Mouse (Mus musculus): Measurements from ENCODE around the gene Nudt8. TPM values are rescaled to one million over a fixed set of nuclear protein-coding genes. Genes with fewer than 3 reads are reported as not detected.

Nudt8 gene
- polyA plus RNA-seq (2014; fragmentation: Illumina TruSeq; extraction: RNeasy Lipid Tissue Mini Kit (QIAGEN cat#74804); ENCODE audit: low read depth, low replicate concordance) = not detected

DNA sequence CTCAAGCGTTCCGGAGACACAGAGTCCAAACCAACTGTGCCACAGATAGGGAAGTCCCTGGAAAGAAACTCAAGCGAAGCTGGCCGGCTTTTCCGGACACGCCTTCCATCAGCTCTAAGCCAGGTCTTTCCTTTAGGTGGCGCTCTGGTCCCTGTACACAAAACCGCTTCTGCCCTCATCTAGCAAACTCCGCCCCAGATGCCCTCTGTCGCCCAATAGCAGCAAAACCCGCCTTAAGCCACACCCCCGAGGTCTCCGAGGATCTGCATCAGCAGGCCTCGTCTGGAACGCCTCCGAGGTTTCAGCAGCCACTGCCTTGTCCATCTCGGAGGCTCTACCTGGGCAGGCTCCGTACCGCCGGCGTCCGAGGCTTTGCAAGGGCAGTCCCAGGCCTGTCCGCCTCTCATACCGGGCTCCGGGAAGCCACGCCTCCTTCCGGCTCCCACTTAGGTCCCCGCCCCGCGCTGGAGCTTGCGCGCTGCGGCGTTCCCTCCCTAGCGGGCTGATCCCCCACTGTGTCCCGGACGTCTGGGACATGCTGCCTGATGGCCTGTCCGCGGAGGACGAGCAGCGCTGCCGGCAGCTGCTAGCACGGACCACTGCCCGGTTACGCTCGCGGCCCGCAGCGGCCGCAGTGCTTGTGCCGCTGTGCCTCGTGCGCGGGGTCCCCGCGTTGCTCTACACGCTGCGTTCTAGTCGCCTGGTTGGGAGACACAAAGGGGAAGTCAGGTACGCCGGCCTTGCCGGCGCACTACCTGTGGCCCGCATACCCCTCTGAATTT lies at the start of gene Nudt8, which contains the start of gene Gm49405:
TSS of gene Nudt8 (plus strand) at position 462 of the 782 bp plus-strand sequence.
TSS of gene Gm49405 (plus strand) at position 508 of the 782 bp plus-strand sequence.

DNA sequence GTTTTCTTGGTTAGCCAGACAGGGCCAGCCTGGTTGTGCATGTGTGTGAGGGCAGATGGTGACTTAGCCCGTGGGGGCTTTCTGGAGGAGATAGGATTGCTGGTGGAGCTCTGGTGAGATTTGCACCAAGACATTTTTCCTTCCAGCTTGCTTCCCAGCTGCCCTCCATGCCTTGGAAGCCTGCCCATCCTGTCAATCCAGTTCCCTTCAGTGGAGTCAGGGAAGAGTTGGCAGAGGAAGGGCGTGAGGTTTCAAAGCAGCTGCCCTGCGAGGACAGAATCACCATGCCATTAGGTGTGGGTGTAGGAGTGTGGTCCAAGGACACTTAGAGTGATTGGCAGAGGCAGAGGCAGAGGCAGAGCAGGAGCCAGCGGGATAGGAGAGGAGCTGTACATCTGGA lies 41.9 kb upstream of the Nudt8 start, which contains the start of gene Aldh3b3:
TSS of gene Aldh3b3 (plus strand) at position 176 of the 400 bp plus-strand sequence.

DNA sequence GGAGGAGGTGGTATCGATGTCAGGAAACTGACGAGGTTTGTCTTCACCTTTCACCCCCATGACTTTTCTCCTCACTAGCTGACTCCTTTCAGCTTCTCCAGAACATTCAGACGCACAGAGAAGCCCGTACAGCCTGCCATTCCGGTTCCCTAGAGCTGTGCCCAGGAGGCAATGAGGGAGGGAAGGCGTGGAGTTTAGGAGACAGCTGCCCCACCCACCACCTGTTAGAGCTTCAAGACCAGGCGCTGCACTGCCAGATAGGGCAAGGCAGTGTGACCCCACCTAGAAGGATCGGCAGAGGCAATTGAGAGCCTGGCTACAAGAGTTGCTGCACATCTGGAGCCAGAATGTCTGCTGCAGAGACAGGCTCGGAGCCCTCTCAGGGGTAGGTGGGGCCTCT lies 28.2 kb upstream of the Nudt8 start, which contains the start of gene Aldh3b2:
TSS of gene Aldh3b2 (plus strand) at position 100 of the 400 bp plus-strand sequence.

DNA sequence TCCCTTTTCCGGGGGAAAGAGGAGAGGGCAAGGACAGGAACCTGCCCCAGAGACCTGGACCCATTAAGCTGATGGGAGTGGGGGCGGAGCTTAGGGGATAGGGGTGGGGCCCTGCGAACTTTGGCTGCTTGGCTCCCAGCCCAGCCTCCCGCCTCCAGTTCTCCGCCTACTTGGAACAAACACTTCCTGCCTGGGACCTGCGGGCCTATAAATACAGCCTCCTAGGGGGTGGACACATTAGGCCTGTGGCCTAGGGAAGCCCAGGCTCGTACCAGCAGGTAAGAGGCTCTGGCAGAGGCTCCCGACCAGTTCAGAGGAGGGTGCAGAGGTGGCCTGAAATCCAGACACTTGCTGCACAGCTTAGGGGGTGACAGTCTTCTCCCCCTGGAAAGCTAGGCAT lies 14.0 kb upstream of the Nudt8 start, which contains the start of gene Acy3:
TSS of gene Acy3 (plus strand) at position 237 of the 400 bp plus-strand sequence.

DNA sequence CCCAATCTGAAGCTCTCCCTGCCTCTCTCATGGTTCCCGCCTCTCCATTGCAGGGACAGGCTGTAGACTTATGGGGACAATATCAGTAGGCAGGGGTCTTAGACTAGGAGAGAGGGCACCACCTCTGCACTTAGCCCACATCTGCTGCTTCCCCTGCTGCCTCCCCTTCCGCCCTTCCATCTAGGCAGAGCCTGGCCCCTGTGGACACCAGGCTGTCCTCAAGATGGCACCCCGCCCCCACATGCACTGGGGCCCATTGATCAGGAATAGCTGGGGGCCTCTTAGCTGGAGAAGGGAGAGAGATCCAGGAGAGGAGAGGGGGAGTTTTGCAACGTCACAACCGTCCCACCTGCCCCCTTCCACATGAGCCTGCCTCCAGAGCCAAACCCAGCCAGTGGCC lies 8.0 kb upstream of the Nudt8 start, which contains the start of gene Tbx10:
TSS of gene Tbx10 (plus strand) at position 337 of the 400 bp plus-strand sequence.

DNA sequence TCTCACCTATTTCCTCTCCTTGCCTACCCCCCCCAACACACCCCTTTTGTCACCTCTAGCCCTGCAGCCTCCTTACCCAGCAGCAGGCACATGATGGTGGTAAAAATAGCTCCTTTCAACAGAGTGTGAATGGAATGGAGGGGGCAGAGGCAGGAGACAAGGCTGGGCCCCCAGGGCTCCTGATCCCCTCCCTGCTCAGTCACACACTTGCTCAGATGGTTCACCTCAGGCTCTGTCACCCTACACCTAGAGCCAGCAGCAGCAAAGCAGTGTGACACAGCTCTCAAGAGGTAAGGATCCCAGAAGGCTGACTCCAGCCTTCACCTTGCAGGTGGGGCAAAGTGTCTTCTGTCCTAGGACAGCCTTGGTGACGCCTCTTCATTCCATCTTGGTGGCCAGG lies 2.7 kb downstream of the Nudt8 start, which contains the start of gene Doc2g:
TSS of gene Doc2g (plus strand) at position 202 of the 400 bp plus-strand sequence.

DNA sequence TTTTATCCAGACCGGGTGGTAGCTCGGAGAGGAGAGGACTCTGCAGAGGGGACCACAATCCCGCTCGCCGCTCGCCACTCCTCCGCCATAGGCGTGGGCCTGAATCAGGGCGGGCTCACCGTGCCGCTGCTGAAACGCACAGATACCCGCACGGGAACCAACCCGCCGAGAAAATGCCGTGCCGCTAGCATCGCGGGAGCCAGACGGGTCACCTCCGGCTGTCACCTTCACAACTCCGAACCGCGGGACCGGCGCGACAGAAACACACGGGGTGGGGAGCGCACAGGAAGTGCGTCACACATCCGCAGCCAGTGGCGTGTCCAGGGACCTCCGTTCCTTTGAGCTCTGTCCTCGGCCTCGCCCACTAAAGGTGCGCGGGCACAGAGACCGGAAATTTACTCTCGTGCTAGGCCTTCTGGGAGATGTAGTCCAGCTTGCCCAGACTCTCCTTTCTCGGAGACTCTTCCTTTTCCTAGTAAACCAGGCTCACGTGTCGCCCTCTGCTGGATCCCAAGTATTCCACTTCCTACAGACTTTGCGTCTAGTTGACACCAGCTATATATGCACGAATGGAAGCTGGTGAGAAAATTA lies 12.1 kb downstream of the Nudt8 start, which contains the start of gene Ndufv1:
TSS of gene Ndufv1 (minus strand) at position 375 of the 591 bp plus-strand sequence.

DNA sequence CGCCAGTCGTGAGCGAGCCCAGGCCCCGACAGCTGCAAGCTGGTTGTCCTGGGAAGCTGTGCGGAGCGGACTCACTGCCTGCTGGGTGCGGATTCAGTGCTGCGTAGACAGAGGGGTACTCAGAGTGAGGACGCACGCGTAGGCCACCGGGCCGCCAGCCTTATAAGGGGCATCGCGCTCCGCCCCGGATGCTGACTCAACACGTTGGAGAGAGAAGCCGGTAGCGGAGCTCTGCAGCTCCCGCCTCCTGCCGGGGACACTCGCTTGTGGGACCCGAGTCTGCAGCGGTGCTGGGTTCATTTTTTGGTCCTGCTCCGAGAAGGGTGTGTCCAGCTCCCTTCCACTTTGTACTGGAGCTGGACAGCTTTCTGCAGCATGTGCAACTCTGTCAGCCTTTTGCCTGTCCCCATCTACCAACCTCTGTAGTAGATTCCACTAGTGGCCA lies 37.4 kb downstream of the Nudt8 start, which contains the start of gene Gstp1:
TSS of gene Gstp1 (minus strand) at position 198 of the 445 bp plus-strand sequence.

DNA sequence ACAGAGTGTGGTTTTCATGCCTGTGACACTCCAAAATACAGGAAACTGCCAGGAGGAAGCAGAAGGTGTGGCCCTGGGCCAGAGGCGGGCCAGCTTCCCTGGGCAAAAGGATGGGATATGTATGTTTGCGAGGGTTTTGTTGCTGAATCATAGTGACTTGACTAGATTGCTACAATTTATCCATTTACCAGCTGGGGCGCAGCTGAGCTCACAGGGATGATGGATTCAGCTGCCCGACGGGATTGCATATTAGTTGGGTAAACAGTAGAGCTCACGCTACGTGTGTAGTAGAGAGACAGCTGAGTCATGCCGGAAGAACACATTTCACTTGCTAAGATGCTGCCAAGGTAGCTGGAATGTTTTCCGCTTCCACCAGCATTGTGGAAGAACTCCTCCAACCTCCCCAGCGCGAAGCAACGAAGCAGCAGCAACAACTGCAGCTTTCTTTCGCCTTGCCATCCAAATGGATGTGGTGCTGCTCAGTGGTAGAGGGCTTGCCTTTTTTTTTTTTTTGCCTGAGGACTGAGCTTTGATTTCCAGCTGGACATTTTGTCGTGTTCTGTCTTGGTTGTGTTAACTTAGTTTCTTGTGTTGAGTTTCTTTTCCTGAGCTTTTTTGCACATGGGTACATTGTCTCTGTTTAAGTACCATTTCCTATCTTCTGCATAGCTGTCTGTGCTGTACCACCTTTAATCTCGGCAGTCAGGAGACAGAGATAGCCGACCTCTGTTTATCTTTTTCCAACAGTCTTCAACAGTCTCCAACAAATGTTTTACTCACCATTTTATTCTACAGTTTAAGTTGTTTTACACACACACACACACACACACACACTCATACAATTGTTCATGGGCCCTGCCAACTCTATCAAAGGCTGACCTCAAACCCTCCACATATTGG lies 45.8 kb downstream of the Nudt8 start, which contains the start of gene Gstp2:
TSS of gene Gstp2 (minus strand) at position 58 of the 900 bp plus-strand sequence.

Other genes with a start within 250 kb of the Nudt8 start
- gene Kmt5b, start 233.2 kb upstream of the Nudt8 start, polyA plus RNA-seq (2014; fragmentation: Illumina TruSeq; extraction: RNeasy Lipid Tissue Mini Kit (QIAGEN cat#74804); ENCODE audit: low read depth, low replicate concordance) = 45.6 TPM
- 173 TPM for gene Chka, start 148.8 kb upstream of the Nudt8 start, polyA plus RNA-seq (2014; fragmentation: Illumina TruSeq; extraction: RNeasy Lipid Tissue Mini Kit (QIAGEN cat#74804); ENCODE audit: low read depth, low replicate concordance)
- gene Tcirg1, start 93.4 kb upstream of the Nudt8 start, polyA plus RNA-seq (2014; fragmentation: Illumina TruSeq; extraction: RNeasy Lipid Tissue Mini Kit (QIAGEN cat#74804); ENCODE audit: low read depth, low replicate concordance) = 0.71 TPM
- 0.97 TPM for gene Ndufs8, start 87.8 kb upstream of the Nudt8 start, polyA plus RNA-seq (2014; fragmentation: Illumina TruSeq; extraction: RNeasy Lipid Tissue Mini Kit (QIAGEN cat#74804); ENCODE audit: low read depth, low replicate concordance)
- 3.1 TPM for gene Aldh3b1, start 70.8 kb upstream of the Nudt8 start, polyA plus RNA-seq (2014; fragmentation: Illumina TruSeq; extraction: RNeasy Lipid Tissue Mini Kit (QIAGEN cat#74804); ENCODE audit: low read depth, low replicate concordance)
- gene Unc93b1, start 65.4 kb upstream of the Nudt8 start, polyA plus RNA-seq (2014; fragmentation: Illumina TruSeq; extraction: RNeasy Lipid Tissue Mini Kit (QIAGEN cat#74804); ENCODE audit: low read depth, low replicate concordance) = 0.32 TPM
- 0.28 TPM for gene Aldh3b3, start 41.9 kb upstream of the Nudt8 start, polyA plus RNA-seq (2014; fragmentation: Illumina TruSeq; extraction: RNeasy Lipid Tissue Mini Kit (QIAGEN cat#74804); ENCODE audit: low read depth, low replicate concordance)
- 2.5 TPM for gene Aldh3b2, start 28.3 kb upstream of the Nudt8 start, polyA plus RNA-seq (2014; fragmentation: Illumina TruSeq; extraction: RNeasy Lipid Tissue Mini Kit (QIAGEN cat#74804); ENCODE audit: low read depth, low replicate concordance)
- 0.48 TPM for gene Acy3, start 14.0 kb upstream of the Nudt8 start, polyA plus RNA-seq (2014; fragmentation: Illumina TruSeq; extraction: RNeasy Lipid Tissue Mini Kit (QIAGEN cat#74804); ENCODE audit: low read depth, low replicate concordance)
- not detected for gene Tbx10, start 7.8 kb upstream of the Nudt8 start, polyA plus RNA-seq (2014; fragmentation: Illumina TruSeq; extraction: RNeasy Lipid Tissue Mini Kit (QIAGEN cat#74804); ENCODE audit: low read depth, low replicate concordance)
- not detected for gene Gm49405, start within 50 bp of the Nudt8 start, polyA plus RNA-seq (2014; fragmentation: Illumina TruSeq; extraction: RNeasy Lipid Tissue Mini Kit (QIAGEN cat#74804); ENCODE audit: low read depth, low replicate concordance)
- not detected for gene Doc2g, start 2.7 kb downstream of the Nudt8 start, polyA plus RNA-seq (2014; fragmentation: Illumina TruSeq; extraction: RNeasy Lipid Tissue Mini Kit (QIAGEN cat#74804); ENCODE audit: low read depth, low replicate concordance)
- 5.9 TPM for gene Ndufv1, start 12.2 kb downstream of the Nudt8 start, polyA plus RNA-seq (2014; fragmentation: Illumina TruSeq; extraction: RNeasy Lipid Tissue Mini Kit (QIAGEN cat#74804); ENCODE audit: low read depth, low replicate concordance)
- 5.3 TPM for gene Gstp1, start 37.4 kb downstream of the Nudt8 start, polyA plus RNA-seq (2014; fragmentation: Illumina TruSeq; extraction: RNeasy Lipid Tissue Mini Kit (QIAGEN cat#74804); ENCODE audit: low read depth, low replicate concordance)
- not detected for gene Gstp2, start 45.4 kb downstream of the Nudt8 start, polyA plus RNA-seq (2014; fragmentation: Illumina TruSeq; extraction: RNeasy Lipid Tissue Mini Kit (QIAGEN cat#74804); ENCODE audit: low read depth, low replicate concordance)
- gene Gstp3, start 59.0 kb downstream of the Nudt8 start, polyA plus RNA-seq (2014; fragmentation: Illumina TruSeq; extraction: RNeasy Lipid Tissue Mini Kit (QIAGEN cat#74804); ENCODE audit: low read depth, low replicate concordance) = not detected
- not detected for gene Cabp2, start 81.0 kb downstream of the Nudt8 start, polyA plus RNA-seq (2014; fragmentation: Illumina TruSeq; extraction: RNeasy Lipid Tissue Mini Kit (QIAGEN cat#74804); ENCODE audit: low read depth, low replicate concordance)
- gene Cdk2ap2, start 96.6 kb downstream of the Nudt8 start, polyA plus RNA-seq (2014; fragmentation: Illumina TruSeq; extraction: RNeasy Lipid Tissue Mini Kit (QIAGEN cat#74804); ENCODE audit: low read depth, low replicate concordance) = 1.1 TPM
- gene Pitpnm1, start 99.4 kb downstream of the Nudt8 start, polyA plus RNA-seq (2014; fragmentation: Illumina TruSeq; extraction: RNeasy Lipid Tissue Mini Kit (QIAGEN cat#74804); ENCODE audit: low read depth, low replicate concordance) = 0.81 TPM
- 0.62 TPM for gene Aip, start 125.3 kb downstream of the Nudt8 start, polyA plus RNA-seq (2014; fragmentation: Illumina TruSeq; extraction: RNeasy Lipid Tissue Mini Kit (QIAGEN cat#74804); ENCODE audit: low read depth, low replicate concordance)
- gene Gpr152, start 139.2 kb downstream of the Nudt8 start, polyA plus RNA-seq (2014; fragmentation: Illumina TruSeq; extraction: RNeasy Lipid Tissue Mini Kit (QIAGEN cat#74804); ENCODE audit: low read depth, low replicate concordance) = not detected
- gene Cabp4, start 143.5 kb downstream of the Nudt8 start, polyA plus RNA-seq (2014; fragmentation: Illumina TruSeq; extraction: RNeasy Lipid Tissue Mini Kit (QIAGEN cat#74804); ENCODE audit: low read depth, low replicate concordance) = 0.14 TPM
- gene Coro1b, start 148.0 kb downstream of the Nudt8 start, polyA plus RNA-seq (2014; fragmentation: Illumina TruSeq; extraction: RNeasy Lipid Tissue Mini Kit (QIAGEN cat#74804); ENCODE audit: low read depth, low replicate concordance) = 16.9 TPM
- gene Ptprcap, start 153.0 kb downstream of the Nudt8 start, polyA plus RNA-seq (2014; fragmentation: Illumina TruSeq; extraction: RNeasy Lipid Tissue Mini Kit (QIAGEN cat#74804); ENCODE audit: low read depth, low replicate concordance) = 1.9 TPM
- 0.71 TPM for gene Rps6kb2, start 162.8 kb downstream of the Nudt8 start, polyA plus RNA-seq (2014; fragmentation: Illumina TruSeq; extraction: RNeasy Lipid Tissue Mini Kit (QIAGEN cat#74804); ENCODE audit: low read depth, low replicate concordance)
- 0.43 TPM for gene Carns1, start 174.9 kb downstream of the Nudt8 start, polyA plus RNA-seq (2014; fragmentation: Illumina TruSeq; extraction: RNeasy Lipid Tissue Mini Kit (QIAGEN cat#74804); ENCODE audit: low read depth, low replicate concordance)
- not detected for gene Tbc1d10c, start 190.7 kb downstream of the Nudt8 start, polyA plus RNA-seq (2014; fragmentation: Illumina TruSeq; extraction: RNeasy Lipid Tissue Mini Kit (QIAGEN cat#74804); ENCODE audit: low read depth, low replicate concordance)
- 15.9 TPM for gene Ppp1ca, start 191.5 kb downstream of the Nudt8 start, polyA plus RNA-seq (2014; fragmentation: Illumina TruSeq; extraction: RNeasy Lipid Tissue Mini Kit (QIAGEN cat#74804); ENCODE audit: low read depth, low replicate concordance)
- 1.2 TPM for gene Rad9a, start 201.1 kb downstream of the Nudt8 start, polyA plus RNA-seq (2014; fragmentation: Illumina TruSeq; extraction: RNeasy Lipid Tissue Mini Kit (QIAGEN cat#74804); ENCODE audit: low read depth, low replicate concordance)
- gene Clcf1, start 213.7 kb downstream of the Nudt8 start, polyA plus RNA-seq (2014; fragmentation: Illumina TruSeq; extraction: RNeasy Lipid Tissue Mini Kit (QIAGEN cat#74804); ENCODE audit: low read depth, low replicate concordance) = 0.20 TPM
- gene AC109138.7, start 213.8 kb downstream of the Nudt8 start, polyA plus RNA-seq (2014; fragmentation: Illumina TruSeq; extraction: RNeasy Lipid Tissue Mini Kit (QIAGEN cat#74804); ENCODE audit: low read depth, low replicate concordance) = not detected
- not detected for gene Pold4, start 231.3 kb downstream of the Nudt8 start, polyA plus RNA-seq (2014; fragmentation: Illumina TruSeq; extraction: RNeasy Lipid Tissue Mini Kit (QIAGEN cat#74804); ENCODE audit: low read depth, low replicate concordance)

All from testis, adult 10 weeks (tissue).